In genomic region chr1:135668331-135668730, GRCm38 (mm10) we compare ENCODE assay signal across 10 mouse cellular contexts. TPM values are rescaled to one million over a fixed set of nuclear protein-coding genes. Genes with fewer than 3 reads are reported as not detected.
DNase-seq lines count a peak whose midpoint lies in the region; TF ChIP-seq lines count a peak whose summit lies in the region.
"Had no signal": no experiment of that assay in that cellular context is flagged by ENCODE, and none has a peak within 500 bp of the region (broad histone marks: within the 10 kb centered on the region; RNA-seq: fewer than 3 reads in every experiment).

No protein-coding gene starts in this region.

- peaks cover 35% of the 10 kb centered on the region for H3K4me1 ChIP-seq in bone marrow macrophage, adult 2 months (ENCODE audit: control insufficient read depth, insufficient read depth, low read length)

- no peak for TF ChIP-seq POLR2A in bone marrow macrophage, adult 2 months (IDR thresholded peaks at IDR 0.05; ENCODE audit: borderline replicate concordance, low read depth, low read length)

- H3K27ac ChIP-seq in gastrocnemius, adult 2 months = peak overlapping the region; percentile 49
- peak overlapping the region; percentile 66; the same call in 1 of the 2 replicates for H3K27ac ChIP-seq in bone marrow macrophage, adult 2 months (ENCODE audit: insufficient read depth, low read depth, low read length)
- H3K27ac ChIP-seq: heart, embryonic 15.5 days had no signal

- intact Hi-C loops in gastrocnemius, adult 2 months (cut with DNase I) = no loop called here
- intact Hi-C loops in left cerebral cortex, postnatal 10 days (cut with DNase I) = no loop called here

- TF ChIP-seq CTCF in gastrocnemius, adult 2 months (IDR thresholded peaks at IDR 0.05) = no peak
- TF ChIP-seq CTCF in bone marrow macrophage, adult 2 months (IDR thresholded peaks at IDR 0.05; ENCODE audit: low read depth, low read length) = no peak

- no peak overlapping the region for H3K4me3 ChIP-seq in gastrocnemius, adult 2 months
- no peak overlapping the region for H3K4me3 ChIP-seq in bone marrow macrophage, adult 2 months (ENCODE audit: insufficient read depth, low read length)
- H3K4me3 ChIP-seq: heart, embryonic 15.5 days had no signal

- DNase-seq in gastrocnemius, adult 2 months = peak; percentile 69
- no peak for DNase-seq in gastrocnemius, postnatal 4 days (ENCODE audit: low spot score in 2 of 2)
- peak; percentile 98 for DNase-seq in 3T3-L1 (ENCODE audit: low read depth, low spot score)
- DNase-seq in hindlimb bud, embryonic 11.5 days (ENCODE audit: extremely low spot score, low read depth, low spot score) = peak; percentile 67
- no peak for DNase-seq in layer of hippocampus, postnatal 25 days (ENCODE audit: extremely low spot score in 1 of 2, low spot score in 1 of 2)
- no peak for DNase-seq in layer of hippocampus, adult 9-10 months (ENCODE audit: low spot score)
- no peak for DNase-seq in left cerebral cortex, postnatal 10 days (ENCODE audit: extremely low spot score in 1 of 2, low spot score in 2 of 2)
- DNase-seq: kidney, postnatal 25 days had no signal

RNA-seq across cellular contexts. Expression of gene Csrp1, which starts 51.5 kb away (rescaled TPM):
- total RNA-seq in gastrocnemius, adult 2 months (2021) = 10 to 100 TPM; 18.9 to 25.0 TPM
- 100 to 1,000 TPM; 109 to 114 TPM for total RNA-seq in gastrocnemius, postnatal 4 days (2021)
- polyA plus RNA-seq in bone marrow macrophage, adult 2 months (2012; ENCODE audit: insufficient read depth, insufficient read length, missing spikeins) = 70.9 and 80.8 TPM in 2 replicates
- total RNA-seq in layer of hippocampus, postnatal 25 days (2021) = 100 to 1,000 TPM; 197 to 219 TPM
- total RNA-seq in left cerebral cortex, postnatal 10 days (2021) = 10 to 100 TPM; 67.3 to 85.0 TPM

Comparison
In these comparisons a context has a peak if more than half of its experiments do, and no peak if none do; other contexts are left out.
1. DNase-seq: peak in gastrocnemius, adult 2 months (single experiment), 3T3-L1 (single experiment) and hindlimb bud, embryonic 11.5 days (single experiment); none in gastrocnemius, postnatal 4 days (0 of 2), layer of hippocampus, postnatal 25 days (0 of 2), layer of hippocampus, adult 9-10 months (single experiment) and left cerebral cortex, postnatal 10 days (0 of 2).